Mouse (Mus musculus) midbrain, embryonic 10.5 days (tissue): Measurements from ENCODE around the gene Aqp3. TPM values are rescaled to one million over a fixed set of nuclear protein-coding genes. Genes with fewer than 3 reads are reported as not detected.

Experiments used
- DNase-seq: peaks from one replicate; pipeline ENCODE4 v3.0.0-alpha.2; 2017; ENCODE audit warnings: low spot score
- H3K27ac ChIP-seq: fragments of 300-500 bp; sonication (generic); replicated peaks from 2 replicates; pipeline ENCODE4 v1.5.1; 2016; ENCODE audit warnings: mild to moderate bottlenecking
- H3K27me3 ChIP-seq: fragments of 300-500 bp; sonication (generic); 2 replicates; pipeline ENCODE4 v1.6.1; 2016; ENCODE audit warnings: low read depth, mild to moderate bottlenecking; ENCODE audit not compliant: poor library complexity, severe bottlenecking
- H3K36me3 ChIP-seq: fragments of 300-500 bp; sonication (generic); 2 replicates; pipeline ENCODE4 v1.6.1; 2016; ENCODE audit warnings: mild to moderate bottlenecking, moderate library complexity
- H3K4me1 ChIP-seq: fragments of 300-500 bp; sonication (generic); 2 replicates; pipeline ENCODE4 v1.6.1; 2016
- H3K4me3 ChIP-seq: fragments of 300-500 bp; sonication (generic); 2 replicates; pipeline ENCODE4 v1.5.1; 2016; ENCODE audit warnings: mild to moderate bottlenecking, moderate library complexity
- H3K9me3 ChIP-seq: fragments of 300-500 bp; sonication (generic); replicated peaks from 2 replicates; pipeline ENCODE4 v1.6.1; 2016; ENCODE audit warnings: mild to moderate bottlenecking
- WGBS: fragments of 180-500 bp; shearing (Covaris S2); methylation state at CpG from one replicate; pipeline ENCODE4 v1.1.7; 2016; 5-methylcytosine and 5-hydroxymethylcytosine counted together
- polyA plus RNA-seq: library from polyadenylated mRNA; unstranded; fragments of >200 nt; fragmentation: Nextera tagmentation; extraction: Ambion mirVana; gene quantifications from 2 replicates; pipeline ENCODE4 v1.2.1, GENCODE M21; 2016

Aqp3 gene
- polyA plus RNA-seq, 1 experiment from 2014 or later = 5.0 TPM

- 1% methylated on average over 29 of the region's 29 CpGs for WGBS
- no peaks in the 10 kb centered on the region for H3K27me3 ChIP-seq
- peak; percentile 98 for DNase-seq
- peak within 1 kb of the TSS; percentile 72 for H3K4me3 ChIP-seq
- H3K4me1 ChIP-seq = peaks cover 14% of the 10 kb centered on the region
- peak within 1 kb of the TSS; percentile 78 for H3K27ac ChIP-seq
- peaks cover 34% of the 10 kb centered on the region for H3K36me3 ChIP-seq
- H3K9me3 ChIP-seq = no peaks in the 10 kb centered on the region
Measured at GRCm38 (mm10) chr4:41124180-41124951, 26.4 kb upstream of the Aqp3 start, which contains the start of gene Nol6. Gene Nol6 (minus strand): TSS chr4:41124455.

GRCm38 (mm10) chr4:41118706-41119292, 20.8 kb upstream of the Aqp3 start:
- H3K36me3 ChIP-seq = peaks cover 89% of the 10 kb centered on the region
- H3K4me3 ChIP-seq = no peak overlapping the region
- no peak overlapping the region for H3K27ac ChIP-seq

GRCm38 (mm10) chr4:41116817-41117216, 18.8 kb upstream of the Aqp3 start:
- Histone ChIP-seq H3K4me1 (no peaks in the 10 kb centered on the region), H3K36me3 (peaks cover 82% of the 10 kb centered on the region), H3K27ac (no peak overlapping the region), H3K27me3 (no peaks in the 10 kb centered on the region), H3K4me3 (no peak overlapping the region), H3K9me3 (no peaks in the 10 kb centered on the region)
- WGBS = 78% methylated on average over 3 of the region's 3 CpGs
- no peak for DNase-seq

More at GRCm38 (mm10) chr4:41118706-41119292, 20.8 kb upstream of the Aqp3 start:
- peaks cover 11% of the 10 kb centered on the region for H3K4me1 ChIP-seq
- no peaks in the 10 kb centered on the region for H3K9me3 ChIP-seq
- DNase-seq = peak; percentile 64
- 74% methylated on average over 11 of the region's 11 CpGs for WGBS
- no peaks in the 10 kb centered on the region for H3K27me3 ChIP-seq

GRCm38 (mm10) chr4:41115793-41116192, 17.8 kb upstream of the Aqp3 start:
- peaks cover 71% of the 10 kb centered on the region for H3K36me3 ChIP-seq
- H3K4me3 ChIP-seq = no peak overlapping the region
- no peaks in the 10 kb centered on the region for H3K9me3 ChIP-seq
- no peak for DNase-seq
- H3K4me1 ChIP-seq = no peaks in the 10 kb centered on the region
- H3K27me3 ChIP-seq = no peaks in the 10 kb centered on the region
- H3K27ac ChIP-seq = no peak overlapping the region
- WGBS = 95% methylated on average over 15 of the region's 15 CpGs

DNA sequence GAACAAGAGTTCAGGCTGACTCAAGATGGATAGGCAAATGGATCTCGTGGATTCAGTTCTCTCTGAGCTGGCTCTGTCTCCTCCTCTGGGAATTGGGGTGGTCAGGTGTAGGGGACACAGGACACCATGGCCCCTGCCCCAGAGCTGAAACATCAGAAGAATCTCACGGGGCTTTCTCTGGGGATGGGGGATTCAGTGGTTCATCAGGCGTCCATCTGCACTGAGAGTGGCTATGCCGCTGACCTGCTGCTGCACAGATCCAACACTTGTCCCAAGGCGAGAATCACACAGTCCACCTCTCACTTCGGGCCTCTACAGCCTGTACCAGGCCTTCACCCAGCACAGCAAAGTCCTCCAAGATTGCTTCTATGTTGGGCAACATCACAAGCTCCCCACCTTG, 17.1 kb upstream of the Aqp3 start:
- WGBS = 84% methylated on average over 6 of the region's 6 CpGs
- no peaks in the 10 kb centered on the region for H3K27me3 ChIP-seq
- no peak for DNase-seq
- no peaks in the 10 kb centered on the region for H3K9me3 ChIP-seq
- H3K4me1 ChIP-seq = no peaks in the 10 kb centered on the region
- H3K27ac ChIP-seq = no peak overlapping the region
- peaks cover 64% of the 10 kb centered on the region for H3K36me3 ChIP-seq
- H3K4me3 ChIP-seq = no peak overlapping the region

DNA sequence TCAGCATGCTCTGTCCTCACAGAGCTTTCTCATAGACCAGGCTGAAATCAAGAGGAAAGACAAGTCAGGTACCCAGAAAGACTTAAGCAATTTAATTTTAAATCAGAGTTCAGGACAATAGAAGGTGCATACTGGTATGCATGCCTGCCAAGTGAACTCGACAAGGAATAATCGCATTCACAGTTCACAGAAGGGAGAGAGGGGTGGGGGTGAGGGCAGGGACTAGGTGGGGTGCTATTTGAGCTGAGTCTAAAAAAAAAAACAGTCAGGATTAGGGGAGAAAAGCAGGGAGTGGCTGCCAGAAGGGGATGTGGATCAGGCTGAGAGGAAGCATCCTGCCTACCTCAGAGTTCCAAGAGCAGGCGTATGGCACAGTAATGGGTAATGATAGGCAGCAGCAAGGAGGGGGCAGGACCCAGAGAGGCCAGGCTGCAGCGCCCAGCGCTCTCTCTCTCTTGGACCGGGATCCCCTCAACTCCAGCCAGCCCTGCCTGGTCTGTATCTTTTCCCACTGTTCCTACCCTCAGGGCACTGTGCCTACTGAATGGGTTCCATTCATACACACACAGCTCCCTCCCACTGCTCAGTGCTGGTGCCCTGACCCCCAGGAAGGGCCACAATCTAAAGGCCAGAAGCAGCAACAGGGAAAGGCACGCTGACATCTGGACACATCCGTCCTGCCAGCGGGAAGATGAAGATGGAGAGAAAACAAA, 16.5 kb upstream of the Aqp3 start:
- no peaks in the 10 kb centered on the region for H3K9me3 ChIP-seq
- no peaks in the 10 kb centered on the region for H3K4me1 ChIP-seq
- peaks cover 59% of the 10 kb centered on the region for H3K36me3 ChIP-seq
- no peak overlapping the region for H3K4me3 ChIP-seq
- no peak for DNase-seq
- H3K27me3 ChIP-seq = no peaks in the 10 kb centered on the region
- no peak overlapping the region for H3K27ac ChIP-seq
- WGBS = 89% methylated on average over 9 of the region's 9 CpGs

- Histone ChIP-seq H3K27me3 (no peaks in the 10 kb centered on the region), H3K27ac (no peak overlapping the region), H3K4me1 (no peaks in the 10 kb centered on the region), H3K4me3 (no peak overlapping the region), H3K9me3 (no peaks in the 10 kb centered on the region), H3K36me3 (peaks cover 2% of the 10 kb centered on the region)
- WGBS = 87% methylated on average over 10 of the region's 10 CpGs
- DNase-seq = no peak
Measured at GRCm38 (mm10) chr4:41108717-41109425, 10.9 kb upstream of the Aqp3 start.

DNA sequence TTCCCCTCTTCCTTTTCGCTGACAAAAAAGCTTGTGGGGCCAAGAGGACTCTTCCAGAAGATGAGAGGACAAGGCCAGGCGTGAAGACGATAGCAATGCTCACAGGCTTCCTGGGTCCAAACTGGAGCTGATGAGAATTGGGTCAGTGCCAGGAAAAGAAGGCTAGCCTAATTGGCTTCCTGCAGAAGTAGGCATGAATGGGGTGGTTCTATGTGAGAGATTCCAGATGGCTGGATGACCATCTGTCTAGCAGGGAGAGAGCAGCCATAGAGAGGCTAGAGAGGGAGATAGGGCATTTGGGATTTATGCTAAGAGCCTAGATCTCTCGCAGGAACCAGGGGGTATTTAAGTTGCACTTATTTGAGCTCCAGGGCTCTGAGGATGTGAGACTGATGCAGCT, 9.5 kb upstream of the Aqp3 start:
- Histone ChIP-seq H3K27ac (no peak overlapping the region), H3K36me3 (no peaks in the 10 kb centered on the region), H3K9me3 (no peaks in the 10 kb centered on the region), H3K4me3 (no peak overlapping the region), H3K27me3 (no peaks in the 10 kb centered on the region), H3K4me1 (no peaks in the 10 kb centered on the region)
- WGBS = 75% methylated on average over 4 of the region's 4 CpGs
- DNase-seq = no peak

GRCm38 (mm10) chr4:41102901-41103300, 4.9 kb upstream of the Aqp3 start:
- Histone ChIP-seq H3K9me3 (no peaks in the 10 kb centered on the region), H3K27me3 (peaks cover 25% of the 10 kb centered on the region), H3K4me3 (no peak overlapping the region), H3K36me3 (no peaks in the 10 kb centered on the region), H3K4me1 (peaks cover 15% of the 10 kb centered on the region), H3K27ac (no peak overlapping the region)
- no peak for DNase-seq

DNA sequence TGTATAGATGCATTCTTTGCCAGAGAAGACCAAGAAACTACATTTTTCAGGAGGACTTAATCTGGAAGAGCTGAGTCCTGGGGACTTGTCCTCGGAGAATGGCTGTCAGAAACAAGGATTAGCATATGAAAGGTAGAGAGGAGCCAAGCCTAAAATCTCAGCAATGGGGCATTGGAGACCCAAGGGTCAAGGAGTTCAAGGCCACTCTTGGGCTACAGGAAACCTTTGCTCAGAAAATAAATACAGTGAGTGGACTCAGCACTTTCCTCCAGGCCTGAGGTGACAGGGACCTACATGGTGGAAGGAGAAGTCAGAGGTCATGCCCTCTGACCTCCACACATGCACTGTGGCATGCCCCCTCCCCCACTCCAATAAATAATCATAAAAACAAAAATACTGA, 3.0 kb upstream of the Aqp3 start:
- no peak for DNase-seq
- WGBS = 32% methylated on average over 1 of the region's 1 CpGs

GRCm38 (mm10) chr4:41098577-41098951, 581 bp upstream of the Aqp3 start:
- peak overlapping the region; percentile 64 for H3K4me3 ChIP-seq
- H3K27me3 ChIP-seq = peaks cover 55% of the 10 kb centered on the region
- WGBS = 17% methylated on average over 11 of the region's 11 CpGs
- peak; percentile 19 for DNase-seq
- peaks cover 21% of the 10 kb centered on the region for H3K4me1 ChIP-seq
- H3K36me3 ChIP-seq = no peaks in the 10 kb centered on the region
- H3K9me3 ChIP-seq = no peaks in the 10 kb centered on the region
- H3K27ac ChIP-seq = peak overlapping the region; percentile 61; the same call in 1 of the 2 replicates

More for the DNA sequence above, 3.0 kb upstream of the Aqp3 start:
- Histone ChIP-seq H3K4me3 (no peak overlapping the region), H3K4me1 (peaks cover 21% of the 10 kb centered on the region), H3K9me3 (no peaks in the 10 kb centered on the region), H3K36me3 (no peaks in the 10 kb centered on the region), H3K27ac (no peak overlapping the region), H3K27me3 (peaks cover 44% of the 10 kb centered on the region)

GRCm38 (mm10) chr4:41097381-41097780, 602 bp downstream of the Aqp3 start:
- no peaks in the 10 kb centered on the region for H3K36me3 ChIP-seq
- peak overlapping the region; percentile 64 for H3K4me3 ChIP-seq
- 50% methylated on average over 13 of the region's 13 CpGs for WGBS
- H3K27ac ChIP-seq = peak overlapping the region; percentile 61; the same call in 1 of the 2 replicates
- H3K4me1 ChIP-seq = peaks cover 21% of the 10 kb centered on the region
- H3K27me3 ChIP-seq = peaks cover 55% of the 10 kb centered on the region
- H3K9me3 ChIP-seq = no peaks in the 10 kb centered on the region
- DNase-seq = no peak
